Mouse (Mus musculus) MEL (cell line): ENCODE measurements at regions not wholly inside any gene's neighbourhood (a gene's known extent, or its start where the extent isn't known, plus 50 kb on each side); places are given as distances from the start of the nearest gene placed in this dataset.
A peak's percentile ranks its signal among the peaks of the same experiment; 100 is the strongest.

Experiments used
- DNase-seq: peaks from one replicate; pipeline ENCODE4 v3.0.0; 2011; ENCODE audit warnings: low read depth, low spot score
- H3K27ac ChIP-seq: 2 replicates; pipeline ENCODE4 v1.5.1; 2012; ENCODE audit warnings: low read depth, mild to moderate bottlenecking, control low read depth, low read length, moderate library complexity; ENCODE audit not compliant: control insufficient read depth
- H3K27me3 ChIP-seq, 2 experiments: fragments of 150-350 bp in 1 of 2; sonication (generic) in 1 of 2; 2 replicates each; pipeline ENCODE4 v1.6.1; 2012; ENCODE audit warnings: low read length in 2 of 2, mild to moderate bottlenecking in 2 of 2, improper control_type of control experiment in 1 of 2, moderate library complexity in 1 of 2; ENCODE audit not compliant: insufficient read depth in 2 of 2, control insufficient read depth in 1 of 2
- H3K36me3 ChIP-seq, 2 experiments: 2 replicates each; pipeline ENCODE4 v1.6.1; 2012 to 2014; ENCODE audit warnings: low read length in 2 of 2, improper control_type of control experiment in 1 of 2, inconsistent platforms in 1 of 2, mild to moderate bottlenecking in 1 of 2; ENCODE audit not compliant: insufficient read depth in 2 of 2, control insufficient read depth in 1 of 2
- H3K4me1 ChIP-seq, 2 experiments: fragments of 150-350 bp in 1 of 2; sonication (generic) in 1 of 2; 2 replicates each; pipeline ENCODE4 v1.6.1; 2012; ENCODE audit warnings: low read length in 2 of 2, improper control_type of control experiment in 1 of 2, mild to moderate bottlenecking in 1 of 2; ENCODE audit not compliant: insufficient read depth in 2 of 2, control insufficient read depth in 1 of 2
- H3K4me3 ChIP-seq, 2 experiments: fragments of 150-350 bp in 1 of 2; sonication (generic) in 1 of 2; 2 replicates each; pipeline ENCODE4 v1.5.1; 2012; ENCODE audit warnings: low read depth in 2 of 2, low read length in 2 of 2, mild to moderate bottlenecking in 2 of 2, moderate library complexity in 2 of 2, control low read depth in 1 of 2, improper control_type of control experiment in 1 of 2; ENCODE audit not compliant: control insufficient read depth in 1 of 2, insufficient read depth in 1 of 2
- H3K79me2 ChIP-seq: 2 replicates; pipeline ENCODE4 v1.6.1; 2012; ENCODE audit warnings: mild to moderate bottlenecking, low read length, moderate library complexity; ENCODE audit not compliant: control insufficient read depth, poor library complexity, insufficient read depth
- H3K9ac ChIP-seq: 2 replicates; pipeline ENCODE4 v1.6.1; 2012; ENCODE audit warnings: low read depth, mild to moderate bottlenecking, control low read depth, low read length, moderate library complexity; ENCODE audit not compliant: control insufficient read depth, poor library complexity, severe bottlenecking
- H3K9me3 ChIP-seq: fragments of 150-350 bp; sonication (generic); replicated peaks from 2 replicates; pipeline ENCODE4 v1.6.1; 2012; ENCODE audit warnings: mild to moderate bottlenecking, low read length, improper control_type of control experiment, moderate library complexity; ENCODE audit not compliant: insufficient read depth
- BHLHE40 ChIP-seq: IDR thresholded peaks from 2 replicates; pipeline ENCODE4 v1.6.1; 2012; ENCODE audit warnings: low read depth, mild to moderate bottlenecking, inconsistent platforms, low read length, improper control_type of control experiment, borderline replicate concordance
- CTCF ChIP-seq, 3 experiments: IDR thresholded peaks in 2 of 3; conservative IDR thresholded peaks in 1 of 3; 2 replicates each; pipeline ENCODE4 v1.5.1; 2011 to 2012; ENCODE audit warnings: low read length in 3 of 3, low read depth in 2 of 3, mild to moderate bottlenecking in 2 of 3, improper control_type of control experiment in 1 of 3, inconsistent platforms in 1 of 3, mixed read lengths in 1 of 3, moderate library complexity in 1 of 3; ENCODE audit not compliant: control insufficient read depth in 1 of 3, insufficient read depth in 1 of 3, poor library complexity in 1 of 3, severe bottlenecking in 1 of 3
- EP300 ChIP-seq, 2 experiments: IDR thresholded peaks; 2 replicates each; pipeline ENCODE4 v1.6.1; 2011; ENCODE audit warnings: improper control_type of control experiment in 2 of 2, low read length in 2 of 2, low read depth in 1 of 2, mild to moderate bottlenecking in 1 of 2
- JUND ChIP-seq: IDR thresholded peaks from 2 replicates; pipeline ENCODE4 v1.6.1; 2011; ENCODE audit warnings: low read depth, mild to moderate bottlenecking, improper control_type of control experiment, low read length
- KAT2A ChIP-seq: conservative IDR thresholded peaks from 2 replicates; pipeline ENCODE4 v1.6.1; 2012; ENCODE audit warnings: low read depth, low read length, improper control_type of control experiment, inconsistent platforms
- MAFK ChIP-seq: IDR thresholded peaks from 2 replicates; pipeline ENCODE4 v1.6.1; 2011; ENCODE audit warnings: low read depth, mild to moderate bottlenecking, low read length, improper control_type of control experiment, borderline replicate concordance
- POLR2A ChIP-seq, 2 experiments: IDR thresholded peaks; 2 replicates each; pipeline ENCODE4 v1.6.1; 2011 to 2012; ENCODE audit warnings: low read length in 2 of 2, mild to moderate bottlenecking in 2 of 2, control low read depth in 1 of 2, improper control_type of control experiment in 1 of 2, low read depth in 1 of 2, moderate library complexity in 1 of 2; ENCODE audit not compliant: control insufficient read depth in 1 of 2, insufficient read depth in 1 of 2, poor library complexity in 1 of 2
- RAD21 ChIP-seq: IDR thresholded peaks from 2 replicates; pipeline ENCODE4 v1.6.1; 2011; ENCODE audit warnings: mild to moderate bottlenecking, low read depth, low read length, improper control_type of control experiment
- TAL1 ChIP-seq: IDR thresholded peaks from 2 replicates; pipeline ENCODE4 v1.6.1; 2012; ENCODE audit warnings: mild to moderate bottlenecking, inconsistent platforms, low read length, moderate library complexity, mixed read lengths
- UBTF ChIP-seq: IDR thresholded peaks from 2 replicates; pipeline ENCODE4 v1.6.1; 2012; ENCODE audit warnings: low read depth, mild to moderate bottlenecking, inconsistent platforms, low read length, improper control_type of control experiment, moderate library complexity, borderline replicate concordance; ENCODE audit not compliant: insufficient read depth
- ZC3H11A ChIP-seq: IDR thresholded peaks from 2 replicates; pipeline ENCODE4 v1.6.1; 2012; ENCODE audit warnings: low read depth, mild to moderate bottlenecking, inconsistent platforms, low read length, improper control_type of control experiment
- ZKSCAN1 ChIP-seq: IDR thresholded peaks from 2 replicates; pipeline ENCODE4 v1.6.1; 2012; ENCODE audit warnings: low read depth, mild to moderate bottlenecking, inconsistent platforms, low read length, improper control_type of control experiment, moderate library complexity

- TF ChIP-seq JUND, result no peak
- TF ChIP-seq BHLHE40, result no peak
- no peak for TF ChIP-seq MAFK
- no peak for TF ChIP-seq UBTF
- no peak for TF ChIP-seq RAD21
- TF ChIP-seq POLR2A (IDR thresholded peaks at IDR 0.05; ENCODE audit: control insufficient read depth in 1 of 2, insufficient read depth in 1 of 2, low read depth in 1 of 2, low read length in 2 of 2, poor library complexity in 1 of 2), result no peak
- TF ChIP-seq ZKSCAN1, result no peak
- no peak for TF ChIP-seq KAT2A
- TF ChIP-seq TAL1, result no peak
- TF ChIP-seq ZC3H11A, result no peak
- H3K36me3 ChIP-seq, result no peaks in the 10 kb centered on the region
- no peaks in the 10 kb centered on the region for H3K27me3 ChIP-seq
- no peak overlapping the region for H3K9ac ChIP-seq
- no peaks in the 10 kb centered on the region for H3K79me2 ChIP-seq
- no peak overlapping the region for H3K4me3 ChIP-seq
- H3K9me3 ChIP-seq, result no peaks in the 10 kb centered on the region
- DNase-seq, result no peak
- no peak overlapping the region for H3K27ac ChIP-seq
- H3K4me1 ChIP-seq, result no peaks in the 10 kb centered on the region
These were observed 60.6 kb upstream of the Cpsf6 start for GRCm38 (mm10) chr10:117440225-117440976.

DNA sequence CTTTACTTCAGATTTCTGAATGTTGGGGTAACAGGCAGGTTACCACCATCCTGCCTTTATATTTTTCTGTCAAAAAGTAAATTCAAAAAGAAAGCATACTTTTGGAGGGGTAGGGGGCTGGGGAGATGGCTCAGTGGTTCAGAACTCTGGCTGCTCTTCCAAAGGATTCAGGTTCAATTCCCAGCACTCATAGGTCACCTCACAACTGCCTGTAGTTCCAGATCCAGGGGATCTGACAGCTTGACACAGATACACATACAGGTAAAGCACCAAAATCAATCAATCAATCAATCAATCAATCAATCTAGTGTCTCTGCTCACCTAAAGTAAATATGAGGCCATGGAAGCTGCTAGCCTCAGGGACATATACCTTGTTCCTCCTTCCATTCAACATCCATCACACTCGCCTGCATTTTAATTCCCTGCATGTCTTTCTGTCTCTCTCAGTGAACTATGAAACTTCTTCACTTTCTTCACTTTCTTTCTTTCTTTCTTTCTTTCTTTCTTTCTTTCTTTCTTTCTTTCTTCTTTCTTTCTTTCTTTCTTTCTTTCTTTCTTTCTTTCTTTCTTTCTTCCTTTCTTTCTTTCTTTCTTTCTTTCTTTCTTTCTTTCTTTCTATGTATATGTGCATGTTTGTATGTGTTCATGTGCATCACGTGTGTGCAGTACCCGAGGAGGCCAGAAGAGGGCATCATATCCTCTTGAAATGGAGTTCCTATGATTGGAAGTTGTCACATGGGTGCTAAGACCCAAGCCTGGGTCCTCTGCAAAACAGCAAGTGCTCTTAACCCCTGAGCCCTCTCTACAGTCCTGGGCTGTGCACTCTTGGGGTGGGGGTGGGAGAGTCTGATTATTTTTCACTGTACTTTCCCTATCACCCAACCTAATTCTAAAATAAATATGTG is 59.6 kb upstream of the Cpsf6 start:
- Histone ChIP-seq H3K4me3 (no peak overlapping the region), H3K27me3 (no peaks in the 10 kb centered on the region), H3K9me3 (no peaks in the 10 kb centered on the region), H3K4me1 (peaks cover 0 to 1% of the 10 kb centered on the region in 2 experiments; a peak in 2 of 4 replicates), H3K27ac (no peak overlapping the region), H3K36me3 (peaks cover 0 to 2% of the 10 kb centered on the region in 2 experiments; a peak in 2 of 4 replicates), H3K9ac (no peak overlapping the region), H3K79me2 (no peaks in the 10 kb centered on the region; the same call in 1 of the 2 replicates)
- TF ChIP-seq CTCF (IDR thresholded peaks at IDR 0.05 in 2 of 3, conservative IDR thresholded peaks at IDR 0.05 in 1 of 3; ENCODE audit: control insufficient read depth in 1 of 3, insufficient read depth in 1 of 3, low read depth in 2 of 3, low read length in 3 of 3, poor library complexity in 1 of 3, severe bottlenecking in 1 of 3) (0 out of 6 replicates have a peak, but pooled peaks of 1 of the 3 experiments have one; percentile 7), EP300 (IDR thresholded peaks at IDR 0.05; ENCODE audit: low read depth in 1 of 2, low read length in 2 of 2) (no peak)
- no peak for DNase-seq
